Mouse (Mus musculus) urinary bladder, postnatal 10 days (tissue): Measurements from ENCODE around the gene Olfr1066.
"Not testable (repeated sequence)": the region's sequence is repeated elsewhere in the genome, so short reads cannot be mapped to it uniquely, and the experiment has no call there.

Source experiments
- DNase-seq: peaks from one replicate; pipeline ENCODE4 v3.0.0; 2022; ENCODE audit warnings: low spot score

Gene Olfr1066

GRCm38 (mm10) chr2:86456169-86456568 lies at the start of gene Olfr1066:
Gene Olfr1066, minus strand, starts transcription at chr2:86456269.
- DNase-seq, result no peak

- no peak for DNase-seq
These were observed 31.2 kb upstream of the Olfr1066 start, which contains the start of gene Olfr228 for GRCm38 (mm10) chr2:86487286-86487685. Gene Olfr228, minus strand, starts transcription at chr2:86487386.

- DNase-seq, result no peak
These were observed 8.5 kb upstream of the Olfr1066 start for GRCm38 (mm10) chr2:86464442-86465109.

- DNase-seq, result no peak
These were observed 4.4 kb upstream of the Olfr1066 start for GRCm38 (mm10) chr2:86460434-86460833.

GRCm38 (mm10) chr2:86450491-86450890 lies 5.6 kb downstream of the Olfr1066 start, which contains the start of gene Olfr1065:
Gene Olfr1065, minus strand, starts transcription at chr2:86450591.
- DNase-seq, result not testable (repeated sequence)

- DNase-seq, result not testable (repeated sequence)
These were observed 14.0 kb downstream of the Olfr1066 start for GRCm38 (mm10) chr2:86442101-86442500.

- not testable (repeated sequence) for DNase-seq
These were observed 27.6 kb downstream of the Olfr1066 start for GRCm38 (mm10) chr2:86428511-86428910.

GRCm38 (mm10) chr2:86426649-86427048 lies 29.4 kb downstream of the Olfr1066 start, which contains the start of gene Olfr1062:
Gene Olfr1062, minus strand, starts transcription at chr2:86426749.
- DNase-seq, result not testable (repeated sequence)

- no peak for DNase-seq
These were observed 42.1 kb downstream of the Olfr1066 start, which contains the start of gene Olfr1061 for GRCm38 (mm10) chr2:86413950-86414349. Gene Olfr1061, minus strand, starts transcription at chr2:86414050.
